Mouse (Mus musculus): ENCODE measurements around the gene Mydgf. TPM values are rescaled to one million over a fixed set of nuclear protein-coding genes. Genes with fewer than 3 reads are reported as not detected.

Gene Mydgf
- total and polyA plus RNA-seq, 3 experiments = 61.1 to 101 (median 85.5) TPM

DNA sequence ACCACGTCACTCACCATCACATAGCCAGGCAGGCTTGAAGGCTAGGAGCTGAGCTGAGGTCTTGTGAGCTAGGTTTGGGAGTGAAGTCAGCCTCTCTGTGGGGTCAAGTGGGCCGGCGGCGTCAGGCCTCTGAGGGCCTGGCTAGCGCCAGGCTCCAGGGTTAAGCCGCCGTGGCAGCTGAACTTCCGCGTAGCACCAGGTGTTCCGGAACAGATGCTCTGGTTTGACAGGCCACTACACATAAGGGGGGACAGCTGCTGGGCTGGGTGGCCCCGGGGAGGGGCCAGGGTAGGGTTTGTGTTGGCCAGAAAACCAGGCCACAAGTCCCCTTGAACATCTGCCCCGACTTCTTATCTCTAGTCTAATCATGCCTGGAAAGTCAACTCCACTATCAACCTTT lies 36.3 kb downstream of the Mydgf start:
- Histone ChIP-seq H3K36me3 (replicated peaks in 1 of 2; ENCODE audit: control insufficient read depth in 1 of 2, insufficient read depth in 1 of 2, low read length in 1 of 2) (no peaks in the 10 kb centered on the region), H3K27me3 (replicated peaks) (peaks cover 95% of the 10 kb centered on the region), H3K79me2 (replicated peaks; ENCODE audit: control insufficient read depth, extremely low read depth, insufficient read depth, poor library complexity, severe bottlenecking) (no peaks in the 10 kb centered on the region), H3K4me3 (replicated peaks in 1 of 3; ENCODE audit: low read depth in 2 of 3, low read length in 2 of 3, poor library complexity in 1 of 3) (no peak overlapping the region), H3K4me2 (ENCODE audit: insufficient read depth, low read depth, poor library complexity, severe bottlenecking) (no peak overlapping the region), H3K27ac (ENCODE audit: insufficient read depth, low read depth) (no peak overlapping the region), H3K9me3 (replicated peaks; ENCODE audit: low read length) (no peaks in the 10 kb centered on the region), H3K9ac (ENCODE audit: insufficient read depth, low read depth) (no peak overlapping the region), H3K4me1 (ENCODE audit: control insufficient read depth in 1 of 2, insufficient read depth in 2 of 2) (peaks cover 27 to 75% of the 10 kb centered on the region in 2 experiments)
- in situ Hi-C loops (cut with MboI; ENCODE audit: low pct_ligation_motif_present, low pct_unique_long_range_greater_than_20kb, low sequenced_read_pairs) = no loop called here
- TF ChIP-seq TCF12 (IDR thresholded peaks at IDR 0.05; ENCODE audit: low read depth, low read length) (peak; percentile 87), ELF1 (IDR thresholded peaks at IDR 0.05; ENCODE audit: low read depth, low read length) (peak; percentile 61), E2F4 (IDR thresholded peaks at IDR 0.05; ENCODE audit: insufficient replicate concordance, low read depth, low read length) (no peak), RCOR1 (conservative IDR thresholded peaks at IDR 0.05; ENCODE audit: low read depth, low read length) (no peak), SMC3 (IDR thresholded peaks at IDR 0.05; ENCODE audit: low read depth, low read length) (no peak), ETS1 (conservative IDR thresholded peaks at IDR 0.05; ENCODE audit: low read depth, low read length) (peak; percentile 26; the same call in 1 of the 2 replicates)
- no peak for DNase-seq (ENCODE audit: extremely low read depth)
- dilution Hi-C loops (cut with MboI; ENCODE audit: extremely low pct_ligation_motif_present, extremely low pct_unique_long_range_greater_than_20kb, low sequenced_read_pairs) = no loop called here

- peaks cover 97% of the 10 kb centered on the region for H3K27me3 ChIP-seq (replicated peaks)
- H3K4me1 ChIP-seq (ENCODE audit: control insufficient read depth in 1 of 2, insufficient read depth in 2 of 2) = peaks cover 27 to 75% of the 10 kb centered on the region in 2 experiments
- H3K4me2 ChIP-seq (ENCODE audit: insufficient read depth, low read depth, poor library complexity, severe bottlenecking) = no peak overlapping the region
Measured at GRCm38 (mm10) chr17:56146131-56146530, 37.6 kb downstream of the Mydgf start.

GRCm38 (mm10) chr17:56144546-56144945 lies 39.2 kb downstream of the Mydgf start:
- H3K9me3 ChIP-seq (replicated peaks; ENCODE audit: low read length) = no peaks in the 10 kb centered on the region
- no peak overlapping the region for H3K4me3 ChIP-seq (replicated peaks in 1 of 3; ENCODE audit: low read depth in 2 of 3, low read length in 2 of 3, poor library complexity in 1 of 3)
- TF ChIP-seq CTCF (conservative IDR thresholded peaks at IDR 0.05 in 1 of 2, IDR thresholded peaks at IDR 0.05 in 1 of 2; ENCODE audit: low read depth in 2 of 2, low read length in 2 of 2) = no peak
- TF ChIP-seq MYC (IDR thresholded peaks at IDR 0.05; ENCODE audit: low read depth, low read length) = no peak
- no peak for TF ChIP-seq ZMIZ1 (IDR thresholded peaks at IDR 0.05; ENCODE audit: low read depth, low read length)
- no peak for TF ChIP-seq GABPA (IDR thresholded peaks at IDR 0.05; ENCODE audit: insufficient replicate concordance, low read depth, low read length)
- no peak for TF ChIP-seq ZNF384 (IDR thresholded peaks at IDR 0.05; ENCODE audit: low read depth, low read length)
- peak; percentile 52 for TF ChIP-seq BHLHE40 (IDR thresholded peaks at IDR 0.05; ENCODE audit: low read depth, low read length)
- TF ChIP-seq POLR2A (IDR thresholded peaks at IDR 0.05; ENCODE audit: low read depth, low read length) = no peak
- no peak for TF ChIP-seq MAFK (IDR thresholded peaks at IDR 0.05; ENCODE audit: insufficient replicate concordance, low read length)
- no peak for TF ChIP-seq PAX5 (IDR thresholded peaks at IDR 0.05; ENCODE audit: low read length)
- TF ChIP-seq SMC3 (IDR thresholded peaks at IDR 0.05; ENCODE audit: low read depth, low read length) = no peak
- TF ChIP-seq TCF12 (IDR thresholded peaks at IDR 0.05; ENCODE audit: low read depth, low read length) = 0 out of 2 replicates have a peak, but pooled peaks have one; percentile 34
- TF ChIP-seq POLR2AphosphoS2 (IDR thresholded peaks at IDR 0.05; ENCODE audit: low read depth, low read length) = no peak
- no peak overlapping the region for H3K4me2 ChIP-seq (ENCODE audit: insufficient read depth, low read depth, poor library complexity, severe bottlenecking)
- peaks cover 25 to 70% of the 10 kb centered on the region in 2 experiments for H3K4me1 ChIP-seq (ENCODE audit: control insufficient read depth in 1 of 2, insufficient read depth in 2 of 2)
- peaks cover 97% of the 10 kb centered on the region for H3K27me3 ChIP-seq (replicated peaks)
- in situ Hi-C loops (cut with MboI; ENCODE audit: low pct_ligation_motif_present, low pct_unique_long_range_greater_than_20kb, low sequenced_read_pairs) (no loop called here), dilution Hi-C loops (cut with MboI; ENCODE audit: extremely low pct_ligation_motif_present, extremely low pct_unique_long_range_greater_than_20kb, low sequenced_read_pairs) (no loop called here)
- H3K36me3 ChIP-seq (replicated peaks in 1 of 2; ENCODE audit: control insufficient read depth in 1 of 2, insufficient read depth in 1 of 2, low read length in 1 of 2) = no peaks in the 10 kb centered on the region
- no peaks in the 10 kb centered on the region for H3K79me2 ChIP-seq (replicated peaks; ENCODE audit: control insufficient read depth, extremely low read depth, insufficient read depth, poor library complexity, severe bottlenecking)
- DNase-seq (ENCODE audit: extremely low read depth) = no peak
- no peak overlapping the region for H3K27ac ChIP-seq (ENCODE audit: insufficient read depth, low read depth)
- no peak overlapping the region for H3K9ac ChIP-seq (ENCODE audit: insufficient read depth, low read depth)

More at GRCm38 (mm10) chr17:56146131-56146530, 37.6 kb downstream of the Mydgf start:
- DNase-seq (ENCODE audit: extremely low read depth) = no peak
- TF ChIP-seq RCOR1 (conservative IDR thresholded peaks at IDR 0.05; ENCODE audit: low read depth, low read length) (no peak), POLR2AphosphoS2 (IDR thresholded peaks at IDR 0.05; ENCODE audit: low read depth, low read length) (no peak), JUN (IDR thresholded peaks at IDR 0.05; ENCODE audit: insufficient read depth, low read depth, low read length) (no peak), RAD21 (IDR thresholded peaks at IDR 0.05; ENCODE audit: low read depth, low read length) (no peak), SMC3 (IDR thresholded peaks at IDR 0.05; ENCODE audit: low read depth, low read length) (no peak), ZNF384 (IDR thresholded peaks at IDR 0.05; ENCODE audit: low read depth, low read length) (no peak), NRF1 (IDR thresholded peaks at IDR 0.05; ENCODE audit: low read depth, low read length) (no peak), JUND (conservative IDR thresholded peaks at IDR 0.05; ENCODE audit: low read depth, low read length) (no peak), MAZ (IDR thresholded peaks at IDR 0.05; ENCODE audit: low read depth, low read length) (no peak)
- no peaks in the 10 kb centered on the region for H3K36me3 ChIP-seq (replicated peaks in 1 of 2; ENCODE audit: control insufficient read depth in 1 of 2, insufficient read depth in 1 of 2, low read length in 1 of 2)
- no peak overlapping the region for H3K4me3 ChIP-seq (replicated peaks in 1 of 3; ENCODE audit: low read depth in 2 of 3, low read length in 2 of 3, poor library complexity in 1 of 3)
- H3K27ac ChIP-seq (ENCODE audit: insufficient read depth, low read depth) = no peak overlapping the region
- no peaks in the 10 kb centered on the region for H3K9me3 ChIP-seq (replicated peaks; ENCODE audit: low read length)
- H3K9ac ChIP-seq (ENCODE audit: insufficient read depth, low read depth) = no peak overlapping the region
- dilution Hi-C loops (cut with MboI; ENCODE audit: extremely low pct_ligation_motif_present, extremely low pct_unique_long_range_greater_than_20kb, low sequenced_read_pairs) = no loop called here
- H3K79me2 ChIP-seq (replicated peaks; ENCODE audit: control insufficient read depth, extremely low read depth, insufficient read depth, poor library complexity, severe bottlenecking) = no peaks in the 10 kb centered on the region
- in situ Hi-C loops (cut with MboI; ENCODE audit: low pct_ligation_motif_present, low pct_unique_long_range_greater_than_20kb, low sequenced_read_pairs) = no loop called here

All from CH12.LX (cell line).